Mouse (Mus musculus): ENCODE measurements at regions not wholly inside any gene's neighbourhood (a gene's known extent, or its start where the extent isn't known, plus 50 kb on each side); places are given as distances from the start of the nearest gene placed in this dataset.

GRCm38 (mm10) chr4:140441805-140442204, 195.2 kb upstream of the Igsf21 start:
- Histone ChIP-seq H3K9me3 (ENCODE audit: low read length) (no peaks in the 10 kb centered on the region), H3K4me2 (ENCODE audit: low read depth, low read length, poor library complexity, severe bottlenecking) (no peak overlapping the region), H3K27ac (ENCODE audit: low read depth, low read length) (no peak overlapping the region), H3K9ac (replicated peaks; ENCODE audit: low read length, poor library complexity, severe bottlenecking) (no peak overlapping the region), H3K4me3 (ENCODE audit: low read depth, low read length) (no peak overlapping the region), H3K27me3 (ENCODE audit: insufficient read depth, low read length) (no peaks in the 10 kb centered on the region), H3K4me1 (ENCODE audit: insufficient read depth, low read length) (no peaks in the 10 kb centered on the region), H3K36me3 (ENCODE audit: insufficient read depth, low read length) (no peaks in the 10 kb centered on the region)
- peak; percentile 50 for DNase-seq (ENCODE audit: low spot score)
- no peak for TF ChIP-seq CTCF (IDR thresholded peaks at IDR 0.05)
- ATAC-seq (ENCODE audit: low FRiP score): no peak
- 77% methylated on average over 8 of the region's 8 CpGs for WGBS

DNA sequence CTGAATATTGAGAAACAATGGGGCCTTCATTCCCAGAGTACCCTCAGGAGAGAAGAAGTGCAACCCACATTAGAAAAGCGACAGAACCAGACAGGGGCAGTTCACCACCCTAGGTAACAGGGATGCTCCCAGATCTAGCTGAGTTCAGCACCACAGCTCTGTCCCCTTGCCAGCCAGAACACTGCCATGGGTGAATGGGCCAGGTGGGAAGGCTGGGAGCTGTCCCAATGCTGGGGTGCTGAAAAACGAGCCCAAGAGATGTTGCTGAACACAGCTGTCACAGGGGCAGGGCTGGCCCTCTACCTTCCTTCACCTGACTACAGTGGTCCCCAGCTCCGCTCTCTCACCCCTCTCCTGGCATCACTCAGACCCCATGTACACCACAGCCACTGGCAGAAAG, 193.3 kb upstream of the Igsf21 start:
- 19% methylated on average over 3 of the region's 3 CpGs for WGBS
- no peak overlapping the region for H3K4me2 ChIP-seq (ENCODE audit: low read depth, low read length, poor library complexity, severe bottlenecking)
- no peaks in the 10 kb centered on the region for H3K36me3 ChIP-seq (ENCODE audit: insufficient read depth, low read length)
- no peaks in the 10 kb centered on the region for H3K4me1 ChIP-seq (ENCODE audit: insufficient read depth, low read length)
- no peak for TF ChIP-seq CTCF (IDR thresholded peaks at IDR 0.05)
- no peak overlapping the region for H3K4me3 ChIP-seq (ENCODE audit: low read depth, low read length)
- H3K27me3 ChIP-seq (ENCODE audit: insufficient read depth, low read length): no peaks in the 10 kb centered on the region
- H3K9me3 ChIP-seq (ENCODE audit: low read length): no peaks in the 10 kb centered on the region
- H3K9ac ChIP-seq (replicated peaks; ENCODE audit: low read length, poor library complexity, severe bottlenecking): no peak overlapping the region
- no peak for DNase-seq (ENCODE audit: low spot score)
- no peak for ATAC-seq (ENCODE audit: low FRiP score)
- no peak overlapping the region for H3K27ac ChIP-seq (ENCODE audit: low read depth, low read length)

- no peaks in the 10 kb centered on the region for H3K9me3 ChIP-seq (ENCODE audit: low read length)
- ATAC-seq (ENCODE audit: low FRiP score) (no peak), DNase-seq (ENCODE audit: low spot score) (no peak)
- no peak for TF ChIP-seq CTCF (IDR thresholded peaks at IDR 0.05)
- H3K4me1 ChIP-seq (ENCODE audit: insufficient read depth, low read length): no peaks in the 10 kb centered on the region
- H3K4me2 ChIP-seq (ENCODE audit: low read depth, low read length, poor library complexity, severe bottlenecking): no peak overlapping the region
- WGBS: 70% methylated on average over 3 of the region's 3 CpGs
- no peak overlapping the region for H3K27ac ChIP-seq (ENCODE audit: low read depth, low read length)
- no peaks in the 10 kb centered on the region for H3K27me3 ChIP-seq (ENCODE audit: insufficient read depth, low read length)
- no peak overlapping the region for H3K4me3 ChIP-seq (ENCODE audit: low read depth, low read length)
- H3K9ac ChIP-seq (replicated peaks; ENCODE audit: low read length, poor library complexity, severe bottlenecking): no peak overlapping the region
- no peaks in the 10 kb centered on the region for H3K36me3 ChIP-seq (ENCODE audit: insufficient read depth, low read length)
Observed at GRCm38 (mm10) chr4:140436030-140436429, 189.4 kb upstream of the Igsf21 start.

GRCm38 (mm10) chr4:140433744-140434542, 187.4 kb upstream of the Igsf21 start:
- no peak overlapping the region for H3K27ac ChIP-seq (ENCODE audit: low read depth, low read length)
- no peak for TF ChIP-seq CTCF (IDR thresholded peaks at IDR 0.05)
- WGBS: 65% methylated on average over 11 of the region's 11 CpGs
- H3K9ac ChIP-seq (replicated peaks; ENCODE audit: low read length, poor library complexity, severe bottlenecking): no peak overlapping the region
- no peaks in the 10 kb centered on the region for H3K36me3 ChIP-seq (ENCODE audit: insufficient read depth, low read length)
- no peaks in the 10 kb centered on the region for H3K9me3 ChIP-seq (ENCODE audit: low read length)
- H3K4me2 ChIP-seq (ENCODE audit: low read depth, low read length, poor library complexity, severe bottlenecking): no peak overlapping the region
- H3K4me3 ChIP-seq (ENCODE audit: low read depth, low read length): no peak overlapping the region
- ATAC-seq (ENCODE audit: low FRiP score) (no peak), DNase-seq (ENCODE audit: low spot score) (peak; percentile 33)
- no peaks in the 10 kb centered on the region for H3K27me3 ChIP-seq (ENCODE audit: insufficient read depth, low read length)
- H3K4me1 ChIP-seq (ENCODE audit: insufficient read depth, low read length): no peaks in the 10 kb centered on the region

- H3K36me3 ChIP-seq (ENCODE audit: insufficient read depth, low read length): no peaks in the 10 kb centered on the region
- H3K27ac ChIP-seq (ENCODE audit: low read depth, low read length): no peak overlapping the region
- no peak overlapping the region for H3K4me2 ChIP-seq (ENCODE audit: low read depth, low read length, poor library complexity, severe bottlenecking)
- no peak overlapping the region for H3K9ac ChIP-seq (replicated peaks; ENCODE audit: low read length, poor library complexity, severe bottlenecking)
- no peaks in the 10 kb centered on the region for H3K4me1 ChIP-seq (ENCODE audit: insufficient read depth, low read length)
- H3K27me3 ChIP-seq (ENCODE audit: insufficient read depth, low read length): no peaks in the 10 kb centered on the region
- no peak overlapping the region for H3K4me3 ChIP-seq (ENCODE audit: low read depth, low read length)
- no peaks in the 10 kb centered on the region for H3K9me3 ChIP-seq (ENCODE audit: low read length)
- ATAC-seq (ENCODE audit: low FRiP score): no peak
- TF ChIP-seq CTCF (IDR thresholded peaks at IDR 0.05): no peak
- no peak for DNase-seq (ENCODE audit: low spot score)
- WGBS: 76% methylated on average over 7 of the region's 7 CpGs
Observed at GRCm38 (mm10) chr4:140432101-140432500, 185.5 kb upstream of the Igsf21 start.

DNA sequence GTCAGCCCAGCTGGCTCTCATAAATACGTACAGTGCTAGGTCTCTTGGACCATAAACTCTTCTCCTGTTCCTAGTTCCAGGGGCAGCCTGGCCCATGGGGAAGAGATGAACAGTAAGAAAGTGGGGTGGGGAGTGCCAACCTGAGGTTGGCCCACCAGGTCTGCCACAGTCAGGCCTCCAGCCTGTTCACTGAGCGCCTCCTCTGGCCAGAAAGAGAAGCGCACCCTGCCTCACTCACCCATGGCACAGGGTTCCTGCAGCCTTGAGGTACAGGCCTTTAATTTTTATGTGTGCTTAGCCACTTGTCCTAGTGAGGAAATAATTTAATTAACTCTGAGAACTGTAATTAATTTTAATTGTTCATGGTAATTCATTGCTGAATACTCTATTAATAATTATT, 180.5 kb upstream of the Igsf21 start:
- H3K9me3 ChIP-seq (ENCODE audit: low read length): no peaks in the 10 kb centered on the region; the same call in 1 of the 2 replicates
- no peaks in the 10 kb centered on the region for H3K27me3 ChIP-seq (ENCODE audit: insufficient read depth, low read length)
- ATAC-seq (ENCODE audit: low FRiP score) (no peak), DNase-seq (ENCODE audit: low spot score) (no peak)
- H3K4me2 ChIP-seq (ENCODE audit: low read depth, low read length, poor library complexity, severe bottlenecking): no peak overlapping the region
- no peak overlapping the region for H3K9ac ChIP-seq (replicated peaks; ENCODE audit: low read length, poor library complexity, severe bottlenecking)
- H3K4me3 ChIP-seq (ENCODE audit: low read depth, low read length): no peak overlapping the region
- peak; percentile 45 for TF ChIP-seq CTCF (IDR thresholded peaks at IDR 0.05)
- 0 out of 2 replicates have a peak, but pooled peaks cover 6% of the 10 kb centered on the region for H3K4me1 ChIP-seq (ENCODE audit: insufficient read depth, low read length)
- H3K27ac ChIP-seq (ENCODE audit: low read depth, low read length): no peak overlapping the region
- H3K36me3 ChIP-seq (ENCODE audit: insufficient read depth, low read length): no peaks in the 10 kb centered on the region
- 79% methylated on average over 3 of the region's 3 CpGs for WGBS
